Mouse (Mus musculus) layer of hippocampus, postnatal 14 days (tissue): Measurements from ENCODE around the gene Cacna1g. TPM values are rescaled to one million over a fixed set of nuclear protein-coding genes. Genes with fewer than 3 reads are reported as not detected.

Experiments used
- DNase-seq, 2 experiments: peaks; one replicate each; pipeline ENCODE4 v3.0.0; 2021 to 2022; ENCODE audit warnings: low spot score in 2 of 2, mixed read lengths in 1 of 2
- total RNA-seq, 2 experiments: library from RNA; stranded (reverse); gene quantifications; 2 replicates each; pipeline ENCODE4 v1.2.3; 2021

The Cacna1g gene
- total RNA-seq, 2 experiments from 2014 or later = 74.7 to 92.9 TPM

- no peak for DNase-seq
Measured at GRCm38 (mm10) chr11:94482738-94483137, 8.7 kb upstream of the Cacna1g start.

GRCm38 (mm10) chr11:94481963-94482362 is 8.0 kb upstream of the Cacna1g start:
- DNase-seq = no peak

- no peak for DNase-seq
Measured at GRCm38 (mm10) chr11:94480382-94480781, 6.4 kb upstream of the Cacna1g start.

- no peak for DNase-seq
Measured at GRCm38 (mm10) chr11:94477651-94478050, 3.7 kb upstream of the Cacna1g start.

- no peak for DNase-seq
Measured at GRCm38 (mm10) chr11:94475722-94476121, 1.7 kb upstream of the Cacna1g start.

GRCm38 (mm10) chr11:94474544-94474910 is 529 bp upstream of the Cacna1g start:
- DNase-seq = no peak

- no peak for DNase-seq
Measured at GRCm38 (mm10) chr11:94472916-94473706, 887 bp downstream of the Cacna1g start.

- no peak for DNase-seq
Measured at GRCm38 (mm10) chr11:94472585-94472915, 1.4 kb downstream of the Cacna1g start.

- DNase-seq = no peak
Measured at GRCm38 (mm10) chr11:94471740-94472584, 2.0 kb downstream of the Cacna1g start.

- no peak for DNase-seq
Measured at GRCm38 (mm10) chr11:94470391-94470790, 3.6 kb downstream of the Cacna1g start.

GRCm38 (mm10) chr11:94469136-94470064 is 4.6 kb downstream of the Cacna1g start:
- no peak for DNase-seq

GRCm38 (mm10) chr11:94468582-94469064 is 5.4 kb downstream of the Cacna1g start:
- peak; percentile 75 to 83 for DNase-seq

- DNase-seq = no peak
Measured at GRCm38 (mm10) chr11:94466333-94466855, 7.6 kb downstream of the Cacna1g start.

- no peak for DNase-seq
Measured at GRCm38 (mm10) chr11:94464170-94464569, 9.8 kb downstream of the Cacna1g start.

- no peak for DNase-seq
Measured at GRCm38 (mm10) chr11:94461856-94462255, 12.1 kb downstream of the Cacna1g start.

- no peak for DNase-seq
Measured at GRCm38 (mm10) chr11:94457001-94457400, 17.0 kb downstream of the Cacna1g start.

GRCm38 (mm10) chr11:94456347-94456746 is 17.7 kb downstream of the Cacna1g start:
- DNase-seq = no peak

GRCm38 (mm10) chr11:94455161-94455820 is 18.7 kb downstream of the Cacna1g start:
- DNase-seq = no peak

- peak in 1 of 2 experiments; percentile 62 for DNase-seq
Measured at GRCm38 (mm10) chr11:94454756-94455155, 19.2 kb downstream of the Cacna1g start.

GRCm38 (mm10) chr11:94451091-94451773 is 22.8 kb downstream of the Cacna1g start:
- no peak for DNase-seq
